12 mouse cellular contexts compared by ENCODE assay signal in the genomic region with DNA sequence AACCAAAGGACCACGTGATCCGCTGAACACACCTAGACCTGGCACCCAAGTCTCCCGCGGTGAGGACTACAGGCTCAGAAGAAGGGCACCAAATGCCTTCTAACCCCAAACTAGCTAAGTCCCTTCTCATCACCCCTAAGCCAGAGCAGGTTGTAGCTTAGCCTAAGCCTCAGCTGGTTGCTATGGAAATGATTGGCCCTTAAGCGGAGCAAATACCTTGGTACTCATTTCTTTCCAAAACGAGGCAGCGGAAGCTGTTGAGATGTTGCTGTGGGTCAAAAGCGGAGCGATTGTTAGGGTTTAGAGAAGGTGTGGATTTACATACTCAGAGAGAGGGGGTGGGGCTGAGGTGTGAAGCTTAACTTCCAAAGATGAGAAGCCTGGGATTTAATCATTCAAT.
DNase-seq lines count a peak whose midpoint lies in the region; ATAC-seq lines count a peak whose summit lies in the region.
"Had no signal": no experiment of that assay in that cellular context is flagged by ENCODE, and none has a peak within 500 bp of the region (broad histone marks: within the 10 kb centered on the region; RNA-seq: fewer than 3 reads in every experiment).

No protein-coding gene starts in this region.

- no peaks in the 10 kb centered on the region for H3K36me3 ChIP-seq in lung, embryonic 15.5 days
- no peaks in the 10 kb centered on the region for H3K36me3 ChIP-seq in heart, embryonic 11.5 days (ENCODE audit: control insufficient read depth, insufficient read depth, low read length)

- 0 out of 2 replicates have a peak, but pooled peaks cover 4% of the 10 kb centered on the region for H3K4me1 ChIP-seq in lung, embryonic 15.5 days
- no peaks in the 10 kb centered on the region for H3K4me1 ChIP-seq in heart, embryonic 11.5 days (ENCODE audit: control insufficient read depth, insufficient read depth, low read length)

- ATAC-seq in lung, embryonic 15.5 days (ENCODE audit: borderline replicate concordance, extremely low read depth, low FRiP score, low TSS enrichment) = no peak
- no peak for ATAC-seq in heart, embryonic 11.5 days (replicated peaks; ENCODE audit: insufficient number of reproducible peaks, low FRiP score, low TSS enrichment)

- peak overlapping the region; percentile 30; the same call in 1 of the 2 replicates for H3K4me2 ChIP-seq in lung, embryonic 15.5 days
- no peak overlapping the region for H3K4me2 ChIP-seq in heart, embryonic 11.5 days

- 2% methylated on average over 9 of the region's 9 CpGs for WGBS in lung, embryonic 15.5 days
- WGBS in heart, embryonic 11.5 days (ENCODE audit: insufficient replicate concordance) = 4% methylated on average over 9 of the region's 9 CpGs

- no peak overlapping the region for H3K27ac ChIP-seq in lung, embryonic 15.5 days
- H3K27ac ChIP-seq in heart, embryonic 11.5 days (ENCODE audit: low read depth, low read length) = no peak overlapping the region

- no peaks in the 10 kb centered on the region for H3K9me3 ChIP-seq in lung, embryonic 15.5 days
- no peaks in the 10 kb centered on the region for H3K9me3 ChIP-seq in heart, embryonic 11.5 days (replicated peaks; ENCODE audit: control insufficient read depth, low read length)

- no peak overlapping the region for H3K9ac ChIP-seq in lung, embryonic 15.5 days
- no peak overlapping the region for H3K9ac ChIP-seq in heart, embryonic 11.5 days (ENCODE audit: low read depth, low read length)

- no peaks in the 10 kb centered on the region; the same call in 1 of the 2 replicates for H3K27me3 ChIP-seq in lung, embryonic 15.5 days
- H3K27me3 ChIP-seq in heart, embryonic 11.5 days (ENCODE audit: control insufficient read depth, insufficient read depth, low read length) = peaks cover 6% of the 10 kb centered on the region

- peak; percentile 30 for DNase-seq in embryo, embryonic 10 days (ENCODE audit: low spot score)
- no peak for DNase-seq in embryo, embryonic 9.5 days (ENCODE audit: extremely low spot score)
- no peak for DNase-seq in lung, adult 18-20 months
- peak; percentile 19 for DNase-seq in forelimb bud, embryonic 11.5 days (ENCODE audit: low read depth, low spot score)
- DNase-seq in retina, postnatal 1 day = peak; percentile 64
- DNase-seq in adipocyte (ENCODE audit: low spot score) = no peak
- DNase-seq: adrenal gland, postnatal 14 days; cerebellum, adult 8-10 months; kidney, adult 9 months; layer of hippocampus, postnatal 36 days had no signal

- H3K4me3 ChIP-seq in lung, embryonic 15.5 days = no peak overlapping the region
- no peak overlapping the region for H3K4me3 ChIP-seq in heart, embryonic 11.5 days (ENCODE audit: low read depth, low read length)

Comparison
In these comparisons a context has a peak if more than half of its experiments do, and no peak if none do; other contexts are left out.
1. DNase-seq: peak in embryo, embryonic 10 days (single experiment), forelimb bud, embryonic 11.5 days (single experiment) and retina, postnatal 1 day (single experiment); none in embryo, embryonic 9.5 days (single experiment), lung, adult 18-20 months (0 of 2) and adipocyte (single experiment).